Mouse (Mus musculus): ENCODE results near the gene Vamp1.

- TF ChIP-seq E2F4 (IDR thresholded peaks at IDR 0.05; ENCODE audit: insufficient read depth) (no peak), TCF3 (IDR thresholded peaks at IDR 0.05; ENCODE audit: insufficient read length, low read depth) (no peak), MAX (IDR thresholded peaks at IDR 0.05; ENCODE audit: low read depth) (no peak), POLR2A (IDR thresholded peaks at IDR 0.05; ENCODE audit: insufficient read length, low read depth) (no peak), MYOG (IDR thresholded peaks at IDR 0.05; ENCODE audit: control insufficient read depth in 1 of 3, insufficient read depth in 1 of 3, insufficient read length in 2 of 3, low read depth in 2 of 3) (no peak)
Measured at GRCm38 (mm10) chr6:125253863-125254715, 38.7 kb downstream of the Vamp1 start.
